In genomic region chr5:36886852-36887283, GRCm38 (mm10) we compare ENCODE assay signal across 17 mouse cellular contexts. TPM values are rescaled to one million over a fixed set of nuclear protein-coding genes. Genes with fewer than 3 reads are reported as not detected.
DNase-seq lines count a peak whose midpoint lies in the region; ATAC-seq lines count a peak whose summit lies in the region.
"Had no signal": no experiment of that assay in that cellular context is flagged by ENCODE, and none has a peak within 500 bp of the region (broad histone marks: within the 10 kb centered on the region; RNA-seq: fewer than 3 reads in every experiment).

No protein-coding gene starts in this region.

- ATAC-seq in hindbrain, embryonic 16.5 days: no peak
- ATAC-seq in midbrain, embryonic 14.5 days (ENCODE audit: low FRiP score, low TSS enrichment): no peak
- ATAC-seq in midbrain, embryonic 16.5 days: no peak
- no peak for ATAC-seq in intestine, embryonic 15.5 days
- ATAC-seq: forebrain, embryonic 16.5 days; intestine, embryonic 16.5 days had no signal

- H3K27ac ChIP-seq in hindbrain, embryonic 16.5 days (ENCODE audit: low read depth, low read length): peak overlapping the region; percentile 49; the same call in 1 of the 2 replicates
- no peak overlapping the region for H3K27ac ChIP-seq in hindbrain, embryonic 10.5 days
- H3K27ac ChIP-seq in midbrain, embryonic 14.5 days (replicated peaks; ENCODE audit: low read depth, low read length): 0 out of 2 replicates have a peak overlapping the region, but pooled peaks have one; percentile 13
- no peak overlapping the region for H3K27ac ChIP-seq in midbrain, embryonic 16.5 days (ENCODE audit: low read length)
- H3K27ac ChIP-seq in intestine, embryonic 15.5 days: no peak overlapping the region
- H3K27ac ChIP-seq: embryonic facial prominence, embryonic 13.5 days; liver, embryonic 13.5 days; lung, embryonic 15.5 days; midbrain, embryonic 12.5 days had no signal

- H3K27me3 ChIP-seq in hindbrain, embryonic 16.5 days (replicated peaks; ENCODE audit: control insufficient read depth, insufficient read depth, low read length): no peaks in the 10 kb centered on the region
- H3K27me3 ChIP-seq in hindbrain, embryonic 10.5 days (ENCODE audit: insufficient read depth, poor library complexity, severe bottlenecking): no peaks in the 10 kb centered on the region; the same call in 1 of the 2 replicates
- H3K27me3 ChIP-seq in midbrain, embryonic 14.5 days (ENCODE audit: control insufficient read depth, insufficient read depth, low read length): no peaks in the 10 kb centered on the region
- H3K27me3 ChIP-seq in midbrain, embryonic 16.5 days (ENCODE audit: control insufficient read depth, insufficient read depth, low read depth, low read length): no peaks in the 10 kb centered on the region
- H3K27me3 ChIP-seq in intestine, embryonic 15.5 days (replicated peaks): no peaks in the 10 kb centered on the region
- H3K27me3 ChIP-seq: liver, embryonic 13.5 days; lung, embryonic 15.5 days; midbrain, embryonic 12.5 days had no signal

- no peak overlapping the region for H3K4me2 ChIP-seq in hindbrain, embryonic 16.5 days (ENCODE audit: low read length)
- H3K4me2 ChIP-seq in midbrain, embryonic 14.5 days (ENCODE audit: low read length): no peak overlapping the region
- no peak overlapping the region for H3K4me2 ChIP-seq in midbrain, embryonic 16.5 days (ENCODE audit: low read length)
- H3K4me2 ChIP-seq in intestine, embryonic 15.5 days (replicated peaks): no peak overlapping the region
- H3K4me2 ChIP-seq: embryonic facial prominence, embryonic 13.5 days; heart, embryonic 12.5 days; liver, embryonic 13.5 days; lung, embryonic 15.5 days; midbrain, embryonic 12.5 days had no signal

- no peaks in the 10 kb centered on the region for H3K9me3 ChIP-seq in hindbrain, embryonic 16.5 days (ENCODE audit: control insufficient read depth, low read length)
- H3K9me3 ChIP-seq in hindbrain, embryonic 10.5 days: no peaks in the 10 kb centered on the region
- no peaks in the 10 kb centered on the region for H3K9me3 ChIP-seq in midbrain, embryonic 14.5 days (ENCODE audit: control insufficient read depth, low read length)
- H3K9me3 ChIP-seq in midbrain, embryonic 16.5 days (replicated peaks; ENCODE audit: control insufficient read depth, low read length, poor library complexity, severe bottlenecking): no peaks in the 10 kb centered on the region
- no peaks in the 10 kb centered on the region for H3K9me3 ChIP-seq in intestine, embryonic 15.5 days
- H3K9me3 ChIP-seq: embryonic facial prominence, embryonic 13.5 days; heart, embryonic 12.5 days; liver, embryonic 13.5 days; lung, embryonic 15.5 days; midbrain, embryonic 12.5 days had no signal

- 62% methylated on average over 6 of the region's 7 CpGs for WGBS in hindbrain, embryonic 16.5 days
- WGBS in hindbrain, embryonic 10.5 days: 62% methylated on average over 7 of the region's 7 CpGs
- 48% methylated on average over 7 of the region's 7 CpGs for WGBS in midbrain, embryonic 14.5 days
- WGBS in midbrain, embryonic 16.5 days: 71% methylated on average over 7 of the region's 7 CpGs
- WGBS in intestine, embryonic 15.5 days: 70% methylated on average over 7 of the region's 7 CpGs

- no peak for DNase-seq in hindbrain, embryonic 10.5 days (ENCODE audit: low spot score)
- DNase-seq in midbrain, embryonic 14.5 days: no peak
- DNase-seq in cerebellum, postnatal 14 days: peak; percentile 75 to 84
- no peak for DNase-seq in spleen, postnatal 14 days (ENCODE audit: low spot score in 2 of 2)
- DNase-seq: adrenal gland, adult 8-10 months; liver, embryonic 13.5 days; thymus, postnatal 14 days had no signal

- no peak overlapping the region for H3K4me3 ChIP-seq in hindbrain, embryonic 16.5 days (ENCODE audit: low read length)
- H3K4me3 ChIP-seq in hindbrain, embryonic 10.5 days: no peak overlapping the region
- no peak overlapping the region for H3K4me3 ChIP-seq in midbrain, embryonic 14.5 days (replicated peaks; ENCODE audit: low read depth, low read length)
- no peak overlapping the region for H3K4me3 ChIP-seq in midbrain, embryonic 16.5 days (ENCODE audit: low read depth, low read length)
- H3K4me3 ChIP-seq in intestine, embryonic 15.5 days (replicated peaks): no peak overlapping the region
- H3K4me3 ChIP-seq: embryonic facial prominence, embryonic 13.5 days; heart, embryonic 12.5 days; liver, embryonic 13.5 days; lung, embryonic 15.5 days; midbrain, embryonic 12.5 days; myocyte had no signal

- peaks cover 29% of the 10 kb centered on the region for H3K4me1 ChIP-seq in hindbrain, embryonic 16.5 days (ENCODE audit: control insufficient read depth, insufficient read depth, low read depth, low read length)
- H3K4me1 ChIP-seq in hindbrain, embryonic 10.5 days (replicated peaks): peaks cover 38% of the 10 kb centered on the region
- H3K4me1 ChIP-seq in midbrain, embryonic 14.5 days (ENCODE audit: control insufficient read depth, insufficient read depth, low read length): peaks cover 11% of the 10 kb centered on the region
- peaks cover 10% of the 10 kb centered on the region for H3K4me1 ChIP-seq in midbrain, embryonic 16.5 days (ENCODE audit: control insufficient read depth, insufficient read depth, low read length)
- no peaks in the 10 kb centered on the region for H3K4me1 ChIP-seq in intestine, embryonic 15.5 days (replicated peaks)
- H3K4me1 ChIP-seq: liver, embryonic 13.5 days; lung, embryonic 15.5 days had no signal

- no peaks in the 10 kb centered on the region for H3K36me3 ChIP-seq in hindbrain, embryonic 16.5 days (ENCODE audit: control insufficient read depth, insufficient read depth, low read length)
- H3K36me3 ChIP-seq in hindbrain, embryonic 10.5 days: no peaks in the 10 kb centered on the region
- no peaks in the 10 kb centered on the region for H3K36me3 ChIP-seq in midbrain, embryonic 14.5 days (ENCODE audit: control insufficient read depth, insufficient read depth, low read length)
- no peaks in the 10 kb centered on the region for H3K36me3 ChIP-seq in midbrain, embryonic 16.5 days (ENCODE audit: control insufficient read depth, insufficient read depth, low read length)
- H3K36me3 ChIP-seq in intestine, embryonic 15.5 days: no peaks in the 10 kb centered on the region
- H3K36me3 ChIP-seq: embryonic facial prominence, embryonic 13.5 days; heart, embryonic 12.5 days; liver, embryonic 13.5 days; lung, embryonic 15.5 days; midbrain, embryonic 12.5 days had no signal

- H3K9ac ChIP-seq in hindbrain, embryonic 16.5 days (ENCODE audit: low read depth, low read length): peak overlapping the region; percentile 5; the same call in 1 of the 2 replicates
- no peak overlapping the region for H3K9ac ChIP-seq in midbrain, embryonic 14.5 days (replicated peaks; ENCODE audit: low read length)
- no peak overlapping the region for H3K9ac ChIP-seq in midbrain, embryonic 16.5 days (ENCODE audit: low read depth, low read length)
- H3K9ac ChIP-seq in intestine, embryonic 15.5 days: no peak overlapping the region
- H3K9ac ChIP-seq: embryonic facial prominence, embryonic 13.5 days; heart, embryonic 12.5 days; liver, embryonic 13.5 days; lung, embryonic 15.5 days; midbrain, embryonic 12.5 days had no signal

RNA-seq across cellular contexts. Expression of gene Ppp2r2c, which starts 18.6 kb away (rescaled TPM):
- polyA plus RNA-seq in hindbrain, embryonic 16.5 days (2015; fragmentation: Nextera tagmentation; extraction: Ambion mirVana): 52.4 and 58.2 TPM in 2 replicates
- polyA plus RNA-seq in hindbrain, embryonic 10.5 days (2016; fragmentation: Nextera tagmentation; extraction: Ambion mirVana): 1.1 and 1.6 TPM in 2 replicates
- 38.3 and 44.6 TPM in 2 replicates for polyA plus RNA-seq in midbrain, embryonic 14.5 days (2014; fragmentation: Nextera tagmentation; extraction: Ambion mirVana)
- polyA plus RNA-seq in midbrain, embryonic 16.5 days (2015; fragmentation: Nextera tagmentation; extraction: Ambion mirVana): 56.8 and 61.1 TPM in 2 replicates
- 0.73 and 0.89 TPM in 2 replicates for polyA plus RNA-seq in intestine, embryonic 15.5 days (2015; fragmentation: Nextera tagmentation; extraction: Ambion mirVana)

RNA-seq across cellular contexts. Expression of gene Man2b2, which starts 56.4 kb away (rescaled TPM):
- polyA plus RNA-seq in hindbrain, embryonic 16.5 days (2015; fragmentation: Nextera tagmentation; extraction: Ambion mirVana): 13.8 and 15.2 TPM in 2 replicates
- polyA plus RNA-seq in hindbrain, embryonic 10.5 days (2016; fragmentation: Nextera tagmentation; extraction: Ambion mirVana): 16.6 and 17.7 TPM in 2 replicates
- 7.8 and 10.3 TPM in 2 replicates for polyA plus RNA-seq in midbrain, embryonic 14.5 days (2014; fragmentation: Nextera tagmentation; extraction: Ambion mirVana)
- polyA plus RNA-seq in midbrain, embryonic 16.5 days (2015; fragmentation: Nextera tagmentation; extraction: Ambion mirVana): 11.5 and 11.6 TPM in 2 replicates
- 26.4 and 30.6 TPM in 2 replicates for polyA plus RNA-seq in intestine, embryonic 15.5 days (2015; fragmentation: Nextera tagmentation; extraction: Ambion mirVana)

Comparison
In these comparisons a context has a peak if more than half of its experiments do, and no peak if none do; other contexts are left out.
1. H3K27ac ChIP-seq: peak in hindbrain, embryonic 16.5 days (single experiment) and midbrain, embryonic 14.5 days (single experiment); none in hindbrain, embryonic 10.5 days (single experiment), midbrain, embryonic 16.5 days (single experiment) and intestine, embryonic 15.5 days (single experiment).
2. RNA of gene Ppp2r2c, which starts 18.6 kb away (polyA plus RNA-seq): 56.8 to 61.1 TPM in midbrain, embryonic 16.5 days, 52.4 to 58.2 TPM in hindbrain, embryonic 16.5 days and 38.3 to 44.6 TPM in midbrain, embryonic 14.5 days; 1.1 to 1.6 TPM in hindbrain, embryonic 10.5 days and 0.73 to 0.89 TPM in intestine, embryonic 15.5 days; every median in the first group is over 10 times any median in the second.
3. DNase-seq: peak in cerebellum, postnatal 14 days (2 of 2); none in hindbrain, embryonic 10.5 days (single experiment), midbrain, embryonic 14.5 days (single experiment) and spleen, postnatal 14 days (0 of 2).